Mouse (Mus musculus): ENCODE results near the gene Nadsyn1.

GRCm38 (mm10) chr7:143833581-143834190, 11.0 kb upstream of the Nadsyn1 start:
- TF ChIP-seq CTCF (conservative IDR thresholded peaks at IDR 0.05; ENCODE audit: insufficient read depth, insufficient read length, low read depth, low read length) (no peak), POLR2A (IDR thresholded peaks at IDR 0.05; ENCODE audit: low read depth, low read length) (no peak)
